ENCODE assay signal across 15 mouse cellular contexts in genomic region chr4:103349219-103349618, GRCm38 (mm10). TPM values are rescaled to one million over a fixed set of nuclear protein-coding genes. Genes with fewer than 3 reads are reported as not detected.
A peak's percentile ranks its signal among the peaks of the same experiment; 100 is the strongest.
DNase-seq lines count a peak whose midpoint lies in the region; ATAC-seq and TF ChIP-seq lines count a peak whose summit lies in the region.
"Had no signal": no experiment of that assay in that cellular context is flagged by ENCODE, and none has a peak within 500 bp of the region (broad histone marks: within the 10 kb centered on the region; RNA-seq: fewer than 3 reads in every experiment).

No protein-coding gene starts in this region.

- peak; percentile 55 for TF ChIP-seq CTCF in intestine, postnatal 0 days (IDR thresholded peaks at IDR 0.05; ENCODE audit: low read depth)
- peak; percentile 61 for TF ChIP-seq CTCF in stomach, postnatal 0 days (IDR thresholded peaks at IDR 0.05; ENCODE audit: low read depth)

- no peak overlapping the region for H3K27ac ChIP-seq in intestine, postnatal 0 days (ENCODE audit: low read depth, low read length)
- H3K27ac ChIP-seq in intestine, embryonic 15.5 days = no peak overlapping the region
- H3K27ac ChIP-seq in stomach, postnatal 0 days (replicated peaks) = no peak overlapping the region
- H3K27ac ChIP-seq: forebrain, embryonic 10.5 days had no signal

- 93% methylated on average over 4 of the region's 4 CpGs for WGBS in intestine, postnatal 0 days
- WGBS in intestine, embryonic 15.5 days = 94% methylated on average over 4 of the region's 4 CpGs
- 91% methylated on average over 4 of the region's 4 CpGs for WGBS in stomach, postnatal 0 days

- TF ChIP-seq EP300 in stomach, postnatal 0 days (optimal IDR thresholded peaks at IDR 0.05) = no peak

- H3K9me3 ChIP-seq in intestine, postnatal 0 days (ENCODE audit: control insufficient read depth) = no peaks in the 10 kb centered on the region
- no peaks in the 10 kb centered on the region for H3K9me3 ChIP-seq in intestine, embryonic 15.5 days
- no peaks in the 10 kb centered on the region for H3K9me3 ChIP-seq in stomach, postnatal 0 days (ENCODE audit: control insufficient read depth, low read length)
- H3K9me3 ChIP-seq: forebrain, embryonic 10.5 days; megakaryocyte, embryonic 14.5 days had no signal

- H3K36me3 ChIP-seq in intestine, postnatal 0 days (ENCODE audit: control insufficient read depth, insufficient read depth) = no peaks in the 10 kb centered on the region
- H3K36me3 ChIP-seq in intestine, embryonic 15.5 days = no peaks in the 10 kb centered on the region
- no peaks in the 10 kb centered on the region for H3K36me3 ChIP-seq in stomach, postnatal 0 days (ENCODE audit: control insufficient read depth, insufficient read depth, low read length)
- H3K36me3 ChIP-seq: forebrain, embryonic 10.5 days had no signal

- H3K4me2 ChIP-seq in intestine, postnatal 0 days (replicated peaks; ENCODE audit: low read depth) = no peak overlapping the region
- no peak overlapping the region for H3K4me2 ChIP-seq in intestine, embryonic 15.5 days (replicated peaks)
- H3K4me2 ChIP-seq in stomach, postnatal 0 days (replicated peaks; ENCODE audit: low read depth) = no peak overlapping the region

- intact Hi-C loops in heart, postnatal 25 days (cut with DNase I) = loop anchor here (5.0 to 10.0 kb wide), 3 partner anchors 134 to 362 kb away; partner anchors contain the start of gene Slc35d1

- H3K27me3 ChIP-seq in intestine, postnatal 0 days (replicated peaks; ENCODE audit: control insufficient read depth, insufficient read depth, low read length) = no peaks in the 10 kb centered on the region
- H3K27me3 ChIP-seq in intestine, embryonic 15.5 days (replicated peaks) = no peaks in the 10 kb centered on the region
- no peaks in the 10 kb centered on the region for H3K27me3 ChIP-seq in stomach, postnatal 0 days (ENCODE audit: control insufficient read depth, insufficient read depth, low read length)
- H3K27me3 ChIP-seq: megakaryocyte, embryonic 14.5 days had no signal

- ATAC-seq in CD4-positive, CD25-positive, alpha-beta regulatory T cell, adult 4 months = no peak
- ATAC-seq in intestine, postnatal 0 days = no peak
- no peak for ATAC-seq in intestine, embryonic 15.5 days
- no peak for ATAC-seq in stomach, postnatal 0 days (ENCODE audit: low FRiP score, low TSS enrichment)

- no peak overlapping the region for H3K9ac ChIP-seq in intestine, postnatal 0 days (ENCODE audit: low read depth, low read length)
- H3K9ac ChIP-seq in intestine, embryonic 15.5 days = no peak overlapping the region
- no peak overlapping the region for H3K9ac ChIP-seq in stomach, postnatal 0 days (ENCODE audit: low read length)

- DNase-seq in CD4-positive, CD25-positive, alpha-beta regulatory T cell, adult 2 months (ENCODE audit: low read depth, low spot score) = peak; percentile 15
- peak; percentile 25 for DNase-seq in retina, embryonic 14.5 days (ENCODE audit: low spot score)
- DNase-seq in retina, postnatal 1 day = no peak
- peak; percentile 26 for DNase-seq in stomach, postnatal 0 days (ENCODE audit: low spot score)
- DNase-seq in heart, postnatal 25 days (ENCODE audit: low spot score) = no peak
- DNase-seq: gastrocnemius, postnatal 36 days; heart, postnatal 10 days; kidney, adult 9 months had no signal

- H3K4me1 ChIP-seq in intestine, postnatal 0 days (replicated peaks; ENCODE audit: control insufficient read depth, insufficient read depth, low read length) = no peaks in the 10 kb centered on the region
- H3K4me1 ChIP-seq in intestine, embryonic 15.5 days (replicated peaks) = no peaks in the 10 kb centered on the region
- no peaks in the 10 kb centered on the region for H3K4me1 ChIP-seq in stomach, postnatal 0 days (replicated peaks; ENCODE audit: control insufficient read depth, insufficient read depth)
- H3K4me1 ChIP-seq: forebrain, embryonic 10.5 days had no signal

- H3K4me3 ChIP-seq in intestine, postnatal 0 days (ENCODE audit: low read depth, low read length) = no peak overlapping the region
- no peak overlapping the region for H3K4me3 ChIP-seq in intestine, embryonic 15.5 days (replicated peaks)
- no peak overlapping the region for H3K4me3 ChIP-seq in stomach, postnatal 0 days (ENCODE audit: low read depth, low read length)
- H3K4me3 ChIP-seq: forebrain, embryonic 10.5 days; megakaryocyte, embryonic 14.5 days had no signal

RNA-seq across cellular contexts. Expression of gene Oma1, which starts 35.6 kb away (rescaled TPM):
- 10 to 100 TPM; 36.6 to 37.7 TPM for polyA plus RNA-seq in CD4-positive, CD25-positive, alpha-beta regulatory T cell, adult 4 months (2017; shearing (Covaris generic))
- polyA plus RNA-seq in intestine, postnatal 0 days (2015; fragmentation: Nextera tagmentation; extraction: Ambion mirVana) = 12.3 and 12.7 TPM in 2 replicates
- polyA plus RNA-seq in intestine, embryonic 15.5 days (2015; fragmentation: Nextera tagmentation; extraction: Ambion mirVana) = 22.5 and 23.0 TPM in 2 replicates
- 15.4 and 15.5 TPM in 2 replicates for polyA plus RNA-seq in stomach, postnatal 0 days (2015; fragmentation: Nextera tagmentation; extraction: Ambion mirVana)
- 10 to 100 TPM; 29.2 to 38.2 TPM for total RNA-seq in heart, postnatal 25 days (2021)

RNA-seq across cellular contexts. Expression of gene 4921539E11Rik, which starts 58.6 kb away (rescaled TPM):
- not detected for polyA plus RNA-seq in CD4-positive, CD25-positive, alpha-beta regulatory T cell, adult 4 months (2017; shearing (Covaris generic))
- polyA plus RNA-seq in intestine, postnatal 0 days (2015; fragmentation: Nextera tagmentation; extraction: Ambion mirVana) = not detected in 2 replicates
- not detected in 2 replicates for polyA plus RNA-seq in intestine, embryonic 15.5 days (2015; fragmentation: Nextera tagmentation; extraction: Ambion mirVana)
- polyA plus RNA-seq in stomach, postnatal 0 days (2015; fragmentation: Nextera tagmentation; extraction: Ambion mirVana) = not detected in 2 replicates
- not detected for total RNA-seq in heart, postnatal 25 days (2021)
- total RNA-seq: gastrocnemius, postnatal 36 days; heart, postnatal 10 days; layer of hippocampus, postnatal 10 days had no signal
- polyA plus RNA-seq: forebrain, embryonic 10.5 days; limb, embryonic 14.5 days had no signal

Comparison
In these comparisons a context has a peak if more than half of its experiments do, and no peak if none do; other contexts are left out.
1. DNase-seq: peak in CD4-positive, CD25-positive, alpha-beta regulatory T cell, adult 2 months (single experiment), retina, embryonic 14.5 days (single experiment) and stomach, postnatal 0 days (single experiment); none in retina, postnatal 1 day (single experiment) and heart, postnatal 25 days (single experiment).